Mouse (Mus musculus): ENCODE results near the gene Pomgnt2.

- TF ChIP-seq POLR2A (IDR thresholded peaks at IDR 0.05; ENCODE audit: borderline replicate concordance, extremely low read depth, insufficient read depth, insufficient read length, poor library complexity, severe bottlenecking) (no peak), CTCF (IDR thresholded peaks at IDR 0.05; ENCODE audit: borderline replicate concordance, extremely low read depth, insufficient read depth, insufficient read length) (no peak)
Observed at GRCm38 (mm10) chr9:122012816-122013215, 15.9 kb upstream of the Pomgnt2 start.

Data from brain, embryonic 14.5 days (tissue).